Mouse (Mus musculus) gastrocnemius, adult 2 months (tissue): Measurements from ENCODE around the gene Gm4907. TPM values are rescaled to one million over a fixed set of nuclear protein-coding genes. Genes with fewer than 3 reads are reported as not detected.
"Not testable (repeated sequence)": the region's sequence is repeated elsewhere in the genome, so short reads cannot be mapped to it uniquely, and the experiment has no call there.

Experiments
- DNase-seq: peaks from one replicate; pipeline ENCODE4 v3.0.0; 2022
- H3K27ac ChIP-seq: fragments of 200-600 bp; 2 replicates; pipeline ENCODE4 v1.8.1; 2022; ENCODE audit warnings: mild to moderate bottlenecking
- H3K4me3 ChIP-seq: fragments of 200-600 bp; 2 replicates; pipeline ENCODE4 v1.8.1; 2022; ENCODE audit warnings: mild to moderate bottlenecking, moderate library complexity
- CTCF ChIP-seq: fragments of 200-600 bp; IDR thresholded peaks from 2 replicates; pipeline ENCODE4 v1.8.1; 2022; ENCODE audit warnings: antibody characterized with exemption, mild to moderate bottlenecking, moderate library complexity
- intact Hi-C: fragments of 180-260 bp; cut with DNase I; formaldehyde crosslinking; loops from one replicate; pipeline ENCODE4 v1.15.1; 2025
- long read RNA-seq, 2 experiments: library from polyadenylated mRNA; stranded (forward); transcript quantifications; one replicate each; pipeline ENCODE4 v2.0.0; 2021
- total RNA-seq, 2 experiments: library from RNA; stranded (reverse); gene quantifications; 2 replicates each; pipeline ENCODE4 v1.2.3; 2021

Gene Gm4907
- not detected for total RNA-seq
- long read RNA-seq, experiment 1 = 0 reads
- long read RNA-seq, experiment 2 = 0 reads

- intact Hi-C loops = not testable (repeated sequence)
Observed at GRCm38 (mm10) chrX:23882253-23882652, at the start of gene Gm4907. Gene Gm4907, plus strand, starts transcription at chrX:23882553.

GRCm38 (mm10) chrX:23833784-23834183 is 48.6 kb upstream of the Gm4907 start:
- DNase-seq, intact Hi-C loops, H3K27ac ChIP-seq, H3K4me3 ChIP-seq: not testable (repeated sequence)

More at GRCm38 (mm10) chrX:23882253-23882652, at the start of gene Gm4907:
- DNase-seq, H3K27ac ChIP-seq, H3K4me3 ChIP-seq: not testable (repeated sequence)

GRCm38 (mm10) chrX:23840921-23841320 is 41.4 kb upstream of the Gm4907 start:
- intact Hi-C loops = no loop called here

GRCm38 (mm10) chrX:23954161-23954560 is 71.8 kb downstream of the Gm4907 start:
- intact Hi-C loops = no loop called here
- TF ChIP-seq CTCF = no peak
- DNase-seq = no peak
- no peak overlapping the region for H3K4me3 ChIP-seq
- no peak overlapping the region for H3K27ac ChIP-seq

More at GRCm38 (mm10) chrX:23840921-23841320, 41.4 kb upstream of the Gm4907 start:
- no peak for TF ChIP-seq CTCF
- DNase-seq = no peak
- H3K27ac ChIP-seq = no peak overlapping the region
- no peak overlapping the region for H3K4me3 ChIP-seq

Other genes starting within 250 kb of the Gm4907 start
- 10 to 100 TPM; 18.1 to 19.8 TPM for gene Wdr44, start 189.5 kb upstream of the Gm4907 start, total RNA-seq
- not detected for gene Gm4985, start 76.4 kb downstream of the Gm4907 start, total RNA-seq